Mouse (Mus musculus): ENCODE data around the gene A630073D07Rik. TPM values are rescaled to one million over a fixed set of nuclear protein-coding genes. Genes with fewer than 3 reads are reported as not detected.
"Not testable (repeated sequence)": the region's sequence is repeated elsewhere in the genome, so short reads cannot be mapped to it uniquely, and the experiment has no call there.

Gene A630073D07Rik
- total RNA-seq (2021): not detected
- long read RNA-seq, experiment 1: 0 reads
- long read RNA-seq, experiment 2: 0 reads

GRCm38 (mm10) chr6:132651426-132651825, at the start of gene A630073D07Rik:
Gene A630073D07Rik (minus strand): TSS chr6:132651526.
- Histone ChIP-seq H3K27ac (no peak within 1 kb of the TSS), H3K4me3 (no peak within 1 kb of the TSS)
- no peak for DNase-seq (ENCODE audit: low spot score in 2 of 2)
- no peak for TF ChIP-seq CTCF (conservative IDR thresholded peaks at IDR 0.05)

- no peak for DNase-seq (ENCODE audit: low spot score in 2 of 2)
- Histone ChIP-seq H3K27ac (no peak within 1 kb of the TSS), H3K4me3 (no peak within 1 kb of the TSS)
- TF ChIP-seq CTCF (conservative IDR thresholded peaks at IDR 0.05): no peak
Observed at GRCm38 (mm10) chr6:132700907-132701306, 49.6 kb upstream of the A630073D07Rik start, which contains the start of gene Tas2r121. Gene Tas2r121 (minus strand): TSS chr6:132701007.

- DNase-seq (ENCODE audit: low spot score in 2 of 2); H3K4me3 ChIP-seq; H3K27ac ChIP-seq: not testable (repeated sequence)
Observed at GRCm38 (mm10) chr6:132691596-132691995, 40.3 kb upstream of the A630073D07Rik start.

- Histone ChIP-seq H3K27ac (no peak within 1 kb of the TSS), H3K4me3 (no peak within 1 kb of the TSS)
- no peak for TF ChIP-seq CTCF (conservative IDR thresholded peaks at IDR 0.05)
- no peak for DNase-seq (ENCODE audit: low spot score in 2 of 2)
Observed at GRCm38 (mm10) chr6:132656653-132657052, 5.3 kb upstream of the A630073D07Rik start, which contains the start of gene Tas2r120. Gene Tas2r120 (plus strand): TSS chr6:132656953.

- DNase-seq (ENCODE audit: low spot score in 2 of 2): no peak
- no peak overlapping the region for H3K4me3 ChIP-seq
- H3K27ac ChIP-seq: no peak overlapping the region
- TF ChIP-seq CTCF (conservative IDR thresholded peaks at IDR 0.05): peak; percentile 73
Observed at GRCm38 (mm10) chr6:132649399-132649798, 1.9 kb downstream of the A630073D07Rik start.

- H3K27ac ChIP-seq; H3K4me3 ChIP-seq; DNase-seq (ENCODE audit: low spot score in 2 of 2): not testable (repeated sequence)
Observed at GRCm38 (mm10) chr6:132595613-132596012, 55.7 kb downstream of the A630073D07Rik start, which contains the start of gene Prp2. Gene Prp2 (plus strand): TSS chr6:132595913.

Other genes starting within 250 kb of the A630073D07Rik start
- gene Prh1, start 81.7 kb downstream of the A630073D07Rik start, total RNA-seq (2021): not detected
- gene Prp2, start 55.6 kb downstream of the A630073D07Rik start, total RNA-seq (2021): not detected
- gene Tas2r120, start 5.4 kb upstream of the A630073D07Rik start, total RNA-seq (2021): not detected
- gene Tas2r121, start 49.5 kb upstream of the A630073D07Rik start, total RNA-seq (2021): not detected
- gene Tas2r122, start 60.4 kb upstream of the A630073D07Rik start, total RNA-seq (2021): not detected
- gene Tas2r115, start 86.5 kb upstream of the A630073D07Rik start, total RNA-seq (2021): not detected
- gene Tas2r124, start 103.2 kb upstream of the A630073D07Rik start, total RNA-seq (2021): not detected
- gene Tas2r102, start 110.6 kb upstream of the A630073D07Rik start, total RNA-seq (2021): not detected
- not detected for gene Tas2r136, start 126.6 kb upstream of the A630073D07Rik start, total RNA-seq (2021)
- not detected for gene Tas2r117, start 151.3 kb upstream of the A630073D07Rik start, total RNA-seq (2021)
- not detected for gene Tas2r123, start 195.6 kb upstream of the A630073D07Rik start, total RNA-seq (2021)
- gene Tas2r116, start 203.9 kb upstream of the A630073D07Rik start, total RNA-seq (2021): not detected
- not detected for gene Tas2r110, start 216.5 kb upstream of the A630073D07Rik start, total RNA-seq (2021)
- gene Tas2r113, start 241.5 kb upstream of the A630073D07Rik start, total RNA-seq (2021): not detected

Measured in layer of hippocampus, adult 2 months (tissue).